Mouse (Mus musculus): Measurements from ENCODE around the gene Spaca4. TPM values are rescaled to one million over a fixed set of nuclear protein-coding genes. Genes with fewer than 3 reads are reported as not detected.

The Spaca4 gene
- total RNA-seq (2021): not detected
- long read RNA-seq, experiment 1: 0 reads
- long read RNA-seq, experiment 2: 0 reads

DNA sequence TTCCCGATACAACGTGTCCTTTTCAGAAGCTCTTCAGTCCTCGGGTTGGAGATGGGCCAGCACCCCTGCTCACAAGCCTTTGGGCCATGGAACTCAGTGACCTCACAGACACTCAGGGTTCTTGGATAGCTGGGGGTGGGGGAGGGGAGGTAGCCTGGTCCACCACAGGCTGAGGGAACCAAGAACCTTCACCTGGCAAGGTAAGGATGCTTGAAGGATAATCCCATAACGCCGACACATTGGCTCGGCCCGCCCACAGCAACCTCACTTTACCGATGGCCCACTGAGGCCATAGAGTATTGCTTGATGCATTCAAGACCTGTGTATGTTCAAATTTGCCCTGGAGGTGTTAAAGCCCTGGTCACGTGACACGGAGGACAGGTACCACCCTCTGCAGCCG is at the start of gene Spaca4:
Spaca4 (minus strand) TSS at position 101 of the 400 bp plus-strand sequence.
- DNase-seq (ENCODE audit: low spot score in 2 of 2): no peak
- intact Hi-C loops (cut with DNase I): no loop called here

DNA sequence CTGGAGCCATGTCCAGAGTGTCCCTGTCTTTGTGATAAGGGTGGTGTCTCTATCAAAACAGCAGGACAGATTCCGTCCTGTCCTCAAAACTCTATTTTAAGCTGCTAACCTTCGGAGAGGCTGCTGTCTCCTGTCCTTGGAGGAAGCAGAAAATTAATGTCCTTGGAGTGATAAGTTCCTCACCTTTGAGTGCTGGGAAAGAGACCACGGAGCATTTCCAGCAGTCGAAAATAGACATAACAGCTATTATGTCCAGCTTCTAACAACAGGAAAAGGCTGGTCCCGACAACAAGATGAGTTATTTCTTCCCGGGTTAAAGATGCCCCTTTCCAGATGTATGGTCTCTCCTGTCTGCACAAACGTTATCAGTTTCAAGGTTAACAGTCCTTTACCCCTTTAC is 49.6 kb upstream of the Spaca4 start:
- DNase-seq (ENCODE audit: low spot score in 2 of 2): no peak
- intact Hi-C loops (cut with DNase I): no loop called here

DNA sequence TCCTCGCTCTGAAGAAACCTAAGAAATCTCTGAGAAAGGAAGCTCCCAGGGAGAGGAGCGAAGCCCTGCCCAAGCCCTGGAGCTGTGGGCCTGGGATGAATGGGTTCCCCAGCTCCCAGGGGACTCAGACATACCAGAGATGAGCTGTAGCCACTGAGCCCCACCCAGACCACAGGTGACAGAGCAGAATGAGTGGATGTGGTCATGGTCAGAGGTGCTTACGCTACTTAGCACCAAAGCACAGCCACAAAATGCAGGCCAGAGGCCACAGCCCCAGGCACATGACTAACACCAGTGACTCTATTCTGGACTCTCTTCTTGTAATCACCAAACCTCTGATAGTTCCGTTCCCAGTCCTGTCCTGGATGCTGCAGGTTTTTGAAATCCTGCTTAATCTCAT is 45.5 kb upstream of the Spaca4 start:
- intact Hi-C loops (cut with DNase I): no loop called here
- no peak for DNase-seq (ENCODE audit: low spot score in 2 of 2)

GRCm38 (mm10) chr7:45770427-45771082 is 44.9 kb upstream of the Spaca4 start:
- intact Hi-C loops (cut with DNase I): no loop called here
- no peak for DNase-seq (ENCODE audit: low spot score in 2 of 2)

DNA sequence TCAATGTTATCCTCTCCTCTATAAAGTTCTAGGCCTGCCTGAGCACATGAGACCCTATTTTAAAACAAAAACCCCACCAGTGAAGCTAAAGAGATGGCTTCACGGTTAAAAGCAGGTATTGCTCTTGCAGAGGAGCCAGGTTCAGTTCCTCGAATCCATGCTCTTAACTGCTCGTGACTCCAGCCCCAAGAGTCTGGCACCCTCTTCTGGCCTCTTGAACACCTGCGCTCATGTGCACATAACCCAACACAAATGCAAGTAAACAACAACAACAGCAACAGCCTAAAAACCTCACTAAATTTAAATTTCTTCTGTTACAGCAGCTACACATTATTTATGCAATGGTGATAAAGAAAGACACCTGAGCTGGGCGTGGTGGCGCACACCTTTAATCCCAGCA is 41.9 kb upstream of the Spaca4 start:
- no peak for DNase-seq (ENCODE audit: low spot score in 2 of 2)
- intact Hi-C loops (cut with DNase I): loop anchor here (10.0 kb wide), 1 partner anchor 247 kb away; no protein-coding TSS in a partner anchor

GRCm38 (mm10) chr7:45766764-45767163 is 41.2 kb upstream of the Spaca4 start:
- no peak for DNase-seq (ENCODE audit: low spot score in 2 of 2)
- intact Hi-C loops (cut with DNase I): loop anchor here (10.0 kb wide), 1 partner anchor 248 kb away; no protein-coding TSS in a partner anchor

GRCm38 (mm10) chr7:45765995-45766394 is 40.4 kb upstream of the Spaca4 start:
- DNase-seq (ENCODE audit: low spot score in 2 of 2): no peak
- intact Hi-C loops (cut with DNase I): loop anchor here (10.0 kb wide), 1 partner anchor 249 kb away; no protein-coding TSS in a partner anchor

DNA sequence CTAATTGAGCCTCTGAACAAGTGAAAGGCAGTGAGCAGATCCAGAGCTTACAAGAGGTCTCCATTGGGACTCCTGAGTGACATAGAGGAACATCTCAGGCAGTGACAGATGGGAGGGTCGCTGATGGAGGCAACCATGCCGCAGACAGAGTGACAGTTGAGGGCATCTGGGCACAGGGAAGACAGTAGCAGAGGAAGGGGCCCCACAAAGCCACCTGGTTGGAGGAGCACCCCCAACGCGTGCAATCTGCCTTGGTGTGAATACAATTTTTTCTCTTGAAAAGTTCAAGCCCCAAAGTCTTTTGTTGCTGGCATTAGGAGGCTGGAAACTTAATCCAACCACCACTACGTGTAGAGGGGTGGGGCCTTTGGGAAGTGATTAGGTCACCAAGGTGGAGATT is 34.5 kb upstream of the Spaca4 start:
- DNase-seq (ENCODE audit: low spot score in 2 of 2): no peak
- intact Hi-C loops (cut with DNase I): loop anchor here (10.0 kb wide), 1 partner anchor 255 kb away; no protein-coding TSS in a partner anchor

GRCm38 (mm10) chr7:45759400-45759799 is 33.8 kb upstream of the Spaca4 start:
- intact Hi-C loops (cut with DNase I): no loop called here
- DNase-seq (ENCODE audit: low spot score in 2 of 2): no peak

DNA sequence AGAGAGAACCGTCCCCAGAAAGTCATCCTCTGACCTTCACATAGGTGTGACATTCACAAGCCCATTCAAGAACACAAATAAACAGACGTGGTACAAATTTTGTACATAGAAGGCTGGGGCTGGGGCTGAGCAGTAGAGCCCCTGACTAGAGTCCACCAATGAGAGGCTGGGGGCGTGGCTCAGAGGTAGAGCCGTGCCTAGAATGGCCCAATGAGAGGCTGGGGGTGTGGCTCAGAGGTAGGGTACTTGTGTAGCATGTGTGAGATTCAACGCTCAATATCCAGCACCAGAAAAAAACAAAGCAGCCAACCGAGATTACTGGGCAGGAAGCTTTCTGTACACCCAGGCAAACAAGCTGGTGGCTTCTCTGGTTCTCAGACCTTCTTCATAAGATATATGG is 30.1 kb upstream of the Spaca4 start:
- DNase-seq (ENCODE audit: low spot score in 2 of 2): no peak
- intact Hi-C loops (cut with DNase I): no loop called here

DNA sequence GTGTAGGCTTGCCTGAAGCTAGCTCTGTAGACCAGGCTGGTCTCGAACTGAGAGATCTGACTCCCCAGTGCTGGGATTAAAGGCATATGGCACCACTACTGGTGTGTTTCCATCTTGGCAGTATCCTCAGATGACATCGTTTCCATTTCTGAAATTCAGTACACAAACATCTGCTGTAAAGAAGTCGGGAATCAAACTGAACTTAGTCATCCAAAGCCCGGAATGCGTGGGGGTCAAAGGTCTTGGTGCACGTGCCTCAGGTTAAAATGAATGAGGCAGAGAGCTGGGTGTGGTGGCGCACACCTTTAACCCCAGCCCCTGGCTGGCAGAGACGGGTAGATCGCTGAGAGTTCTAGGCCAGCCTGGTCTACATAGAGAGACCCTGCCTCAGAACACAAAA is 24.5 kb upstream of the Spaca4 start:
- DNase-seq (ENCODE audit: low spot score in 2 of 2): no peak
- intact Hi-C loops (cut with DNase I): no loop called here

DNA sequence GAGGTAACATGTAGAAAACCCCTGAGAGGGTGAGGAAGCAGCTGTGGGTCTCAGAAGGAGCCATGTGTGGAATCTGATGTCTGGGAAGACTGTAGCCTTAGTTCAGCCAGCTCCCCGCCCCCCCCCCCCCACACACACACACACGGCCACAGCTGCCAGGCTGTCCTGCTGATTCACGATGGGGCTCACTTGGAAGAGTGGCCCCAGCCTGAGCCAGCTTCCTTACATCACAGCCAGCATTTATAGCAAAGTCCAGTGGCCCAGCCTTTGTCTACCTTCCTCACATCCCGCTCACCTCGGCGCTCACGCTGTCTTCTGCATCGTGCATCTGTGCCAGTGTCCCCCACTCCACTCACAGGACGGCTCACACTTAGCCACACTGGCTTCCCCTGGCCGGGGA is 23.8 kb upstream of the Spaca4 start:
- DNase-seq (ENCODE audit: low spot score in 2 of 2): no peak
- intact Hi-C loops (cut with DNase I): no loop called here

GRCm38 (mm10) chr7:45748110-45748509 is 22.5 kb upstream of the Spaca4 start:
- DNase-seq (ENCODE audit: low spot score in 2 of 2): no peak
- intact Hi-C loops (cut with DNase I): no loop called here

- intact Hi-C loops (cut with DNase I): no loop called here
Measured at GRCm38 (mm10) chr7:45747450-45747849, 21.8 kb upstream of the Spaca4 start.

GRCm38 (mm10) chr7:45746518-45746917 is 20.9 kb upstream of the Spaca4 start:
- no peak for DNase-seq (ENCODE audit: low spot score in 2 of 2)
- intact Hi-C loops (cut with DNase I): no loop called here

More at GRCm38 (mm10) chr7:45747450-45747849, 21.8 kb upstream of the Spaca4 start:
- DNase-seq (ENCODE audit: low spot score in 2 of 2): no peak

- peak; percentile 82 to 94 for DNase-seq (ENCODE audit: low spot score in 2 of 2)
- intact Hi-C loops (cut with DNase I): no loop called here
Measured at GRCm38 (mm10) chr7:45744387-45744786, 18.8 kb upstream of the Spaca4 start.

DNA sequence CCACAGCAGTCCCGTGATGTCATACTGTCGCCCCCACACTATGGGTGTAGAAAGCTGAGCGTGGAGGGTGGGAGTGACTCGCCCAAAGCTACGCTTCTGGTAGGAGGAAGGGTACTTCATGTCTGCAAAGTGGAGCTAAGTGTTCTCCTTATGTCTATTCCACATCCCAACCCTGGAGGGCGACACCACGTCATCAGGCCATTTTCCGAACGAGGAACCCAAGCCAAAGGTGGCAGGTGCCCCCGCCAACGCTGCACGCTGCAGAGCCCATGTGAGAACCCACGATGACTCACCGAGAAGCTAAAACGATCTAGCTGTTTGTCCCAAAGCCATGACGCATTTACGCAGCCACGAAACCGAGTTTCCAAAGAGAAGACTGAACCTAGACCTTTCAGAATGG is 16.7 kb upstream of the Spaca4 start:
- intact Hi-C loops (cut with DNase I): no loop called here
- peak; percentile 73 to 91 for DNase-seq (ENCODE audit: low spot score in 2 of 2)

DNA sequence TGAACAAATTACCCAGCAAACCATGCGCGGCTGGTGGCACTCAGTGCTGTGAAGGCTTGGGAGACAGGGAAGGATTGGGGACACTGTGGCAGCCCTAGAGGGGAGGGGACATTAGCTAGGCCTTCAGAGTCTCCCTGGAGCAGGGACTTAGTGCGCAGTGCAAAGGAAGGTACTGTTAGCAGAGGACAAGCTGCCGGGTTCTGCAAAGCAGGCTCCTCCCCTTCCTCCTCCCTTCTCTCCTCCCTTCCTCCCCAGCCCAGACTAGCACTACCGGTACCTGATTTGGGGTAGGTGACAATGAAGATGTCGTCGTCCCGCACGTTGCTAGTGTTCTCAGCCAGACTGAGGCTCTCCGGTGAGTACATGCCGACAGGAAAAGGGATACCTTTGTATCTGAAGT is 16.2 kb upstream of the Spaca4 start:
- DNase-seq (ENCODE audit: low spot score in 2 of 2): no peak
- intact Hi-C loops (cut with DNase I): no loop called here

GRCm38 (mm10) chr7:45741308-45741707 is 15.7 kb upstream of the Spaca4 start:
- intact Hi-C loops (cut with DNase I): no loop called here
- peak in 1 of 2 experiments; percentile 56 for DNase-seq (ENCODE audit: low spot score in 2 of 2)

DNA sequence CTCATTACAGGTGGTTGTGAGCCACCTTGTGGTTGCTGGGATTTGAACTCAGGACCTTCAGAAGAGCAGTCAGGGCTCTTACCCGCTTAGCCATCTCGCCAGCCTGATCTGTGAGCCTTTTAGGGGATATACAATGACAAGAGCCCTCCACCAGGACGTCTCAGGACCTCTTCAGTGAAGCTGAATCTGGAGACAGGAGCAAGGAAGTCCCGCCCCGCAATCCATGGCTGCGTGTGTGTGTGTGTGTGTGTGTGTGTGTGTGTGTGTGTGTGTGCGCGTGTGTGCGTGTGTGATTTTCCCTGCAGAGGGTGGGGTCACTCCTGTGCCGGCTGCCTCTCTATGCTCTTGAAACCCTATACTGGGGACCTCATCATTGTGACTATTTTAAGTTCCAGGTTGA is 14.2 kb upstream of the Spaca4 start:
- DNase-seq (ENCODE audit: low spot score in 2 of 2): no peak
- intact Hi-C loops (cut with DNase I): loop anchor here (1.0 to 10.0 kb wide), 3 partner anchors 61 to 272 kb away; partner anchors contain the start of genes Ccdc114 and Emp3

- peak; percentile 86 to 91 for DNase-seq (ENCODE audit: low spot score in 2 of 2)
Measured at GRCm38 (mm10) chr7:45739162-45739763, 13.7 kb upstream of the Spaca4 start.

More at GRCm38 (mm10) chr7:45739162-45739763, 13.7 kb upstream of the Spaca4 start:
- intact Hi-C loops (cut with DNase I): loop anchor here (1.0 to 10.0 kb wide), 3 partner anchors 62 to 273 kb away; partner anchors contain the start of genes Ccdc114 and Emp3
